ENCODE assay signal across 18 mouse cellular contexts in genomic region chrX:11644484-11644883, GRCm38 (mm10).
DNase-seq lines count a peak whose midpoint lies in the region; ATAC-seq and TF ChIP-seq lines count a peak whose summit lies in the region.
"Had no signal": no experiment of that assay in that cellular context is flagged by ENCODE, and none has a peak within 500 bp of the region (broad histone marks: within the 10 kb centered on the region; RNA-seq: fewer than 3 reads in every experiment).

No protein-coding gene starts in this region.

- H3K27me3 ChIP-seq in kidney, adult 2 months (replicated peaks; ENCODE audit: control insufficient read depth, insufficient read depth, low read length) = no peaks in the 10 kb centered on the region
- no peaks in the 10 kb centered on the region for H3K27me3 ChIP-seq in kidney, embryonic 14.5 days (ENCODE audit: control insufficient read depth, insufficient read depth, low read length)
- H3K27me3 ChIP-seq in MEL (ENCODE audit: control insufficient read depth in 1 of 2, insufficient read depth in 2 of 2, low read length in 2 of 2) = no peaks in the 10 kb centered on the region
- no peaks in the 10 kb centered on the region for H3K27me3 ChIP-seq in intestine, postnatal 0 days (replicated peaks; ENCODE audit: control insufficient read depth, insufficient read depth, low read length)
- H3K27me3 ChIP-seq: hindbrain, embryonic 13.5 days had no signal

- no peaks in the 10 kb centered on the region for H3K79me2 ChIP-seq in MEL (ENCODE audit: control insufficient read depth, insufficient read depth, low read length, poor library complexity)

- H3K9ac ChIP-seq in kidney, embryonic 14.5 days (ENCODE audit: low read depth, low read length) = no peak overlapping the region
- H3K9ac ChIP-seq in MEL (ENCODE audit: control insufficient read depth, low read depth, low read length, poor library complexity, severe bottlenecking) = no peak overlapping the region
- no peak overlapping the region for H3K9ac ChIP-seq in intestine, postnatal 0 days (ENCODE audit: low read depth, low read length)
- H3K9ac ChIP-seq: hindbrain, embryonic 13.5 days; liver, embryonic 14.5 days had no signal

- ATAC-seq in kidney, embryonic 14.5 days (ENCODE audit: low FRiP score, low TSS enrichment) = no peak
- ATAC-seq in intestine, postnatal 0 days = peak; percentile 60
- ATAC-seq: midbrain, embryonic 16.5 days had no signal

- H3K36me3 ChIP-seq in kidney, adult 2 months (ENCODE audit: control insufficient read depth, insufficient read depth, low read length) = no peaks in the 10 kb centered on the region
- no peaks in the 10 kb centered on the region for H3K36me3 ChIP-seq in kidney, embryonic 14.5 days (ENCODE audit: control insufficient read depth, insufficient read depth, low read length)
- H3K36me3 ChIP-seq in MEL (ENCODE audit: control insufficient read depth in 1 of 2, insufficient read depth in 2 of 2, low read length in 2 of 2) = peaks cover 0 to 9% of the 10 kb centered on the region in 2 experiments; a peak in 2 of 4 replicates
- no peaks in the 10 kb centered on the region for H3K36me3 ChIP-seq in intestine, postnatal 0 days (ENCODE audit: control insufficient read depth, insufficient read depth)
- H3K36me3 ChIP-seq: forebrain, embryonic 10.5 days; heart, embryonic 10.5 days; hindbrain, embryonic 13.5 days had no signal

- TF ChIP-seq EP300 in MEL (IDR thresholded peaks at IDR 0.05; ENCODE audit: low read depth in 1 of 2, low read length in 2 of 2) = peak in 1 of 2 experiments; percentile 73; a peak in 3 of 4 replicates

- H3K4me1 ChIP-seq in kidney, adult 2 months (ENCODE audit: control insufficient read depth, insufficient read depth, low read length) = no peaks in the 10 kb centered on the region
- no peaks in the 10 kb centered on the region for H3K4me1 ChIP-seq in kidney, embryonic 14.5 days (ENCODE audit: control insufficient read depth, insufficient read depth, low read length)
- H3K4me1 ChIP-seq in MEL (ENCODE audit: control insufficient read depth in 1 of 2, insufficient read depth in 2 of 2, low read length in 2 of 2) = peaks cover 0 to 13% of the 10 kb centered on the region in 2 experiments; a peak in 2 of 4 replicates
- H3K4me1 ChIP-seq in intestine, postnatal 0 days (replicated peaks; ENCODE audit: control insufficient read depth, insufficient read depth, low read length) = no peaks in the 10 kb centered on the region
- H3K4me1 ChIP-seq: forebrain, embryonic 10.5 days; heart, embryonic 10.5 days; hindbrain, embryonic 13.5 days had no signal

- peak; percentile 17 for DNase-seq in kidney, adult 2 months
- DNase-seq in MEL (ENCODE audit: low read depth, low spot score) = peak; percentile 75
- peak; percentile 13 for DNase-seq in NIH3T3 (ENCODE audit: low read depth)
- DNase-seq in thymus, postnatal 36 days = no peak
- no peak for DNase-seq in embryo, embryonic 10.5 days (ENCODE audit: low spot score)
- DNase-seq: cerebellum, adult 2 months; gastrocnemius, postnatal 25 days; heart, postnatal 10 days; spleen, adult 18-20 months; thymus, adult 18-20 months had no signal

- TF ChIP-seq POLR2A in kidney, adult 2 months (IDR thresholded peaks at IDR 0.05; ENCODE audit: low read depth, low read length) = no peak
- no peak for TF ChIP-seq POLR2A in MEL (IDR thresholded peaks at IDR 0.05; ENCODE audit: control insufficient read depth in 1 of 2, insufficient read depth in 1 of 2, low read depth in 1 of 2, low read length in 2 of 2, poor library complexity in 1 of 2)

- H3K9me3 ChIP-seq in kidney, embryonic 14.5 days (ENCODE audit: control insufficient read depth, low read length) = 0 out of 2 replicates have a peak, but pooled peaks cover 4% of the 10 kb centered on the region
- H3K9me3 ChIP-seq in MEL (replicated peaks; ENCODE audit: insufficient read depth, low read length) = no peaks in the 10 kb centered on the region
- no peaks in the 10 kb centered on the region for H3K9me3 ChIP-seq in intestine, postnatal 0 days (ENCODE audit: control insufficient read depth)
- H3K9me3 ChIP-seq: heart, embryonic 10.5 days had no signal

- H3K4me3 ChIP-seq in kidney, adult 2 months (ENCODE audit: insufficient read depth, low read depth, low read length) = no peak overlapping the region
- no peak overlapping the region for H3K4me3 ChIP-seq in kidney, embryonic 14.5 days (ENCODE audit: low read length)
- H3K4me3 ChIP-seq in MEL (ENCODE audit: control insufficient read depth in 1 of 2, insufficient read depth in 1 of 2, low read depth in 2 of 2, low read length in 2 of 2) = no peak overlapping the region
- H3K4me3 ChIP-seq in intestine, postnatal 0 days (ENCODE audit: low read depth, low read length) = no peak overlapping the region
- H3K4me3 ChIP-seq: forebrain, embryonic 10.5 days; heart, embryonic 10.5 days; hindbrain, embryonic 13.5 days; layer of hippocampus, adult 2 months had no signal

- no peak overlapping the region for H3K4me2 ChIP-seq in kidney, embryonic 14.5 days (replicated peaks; ENCODE audit: low read depth, low read length)
- no peak overlapping the region for H3K4me2 ChIP-seq in intestine, postnatal 0 days (replicated peaks; ENCODE audit: low read depth)
- H3K4me2 ChIP-seq: hindbrain, embryonic 13.5 days had no signal

- H3K27ac ChIP-seq in kidney, adult 2 months (ENCODE audit: insufficient read depth, low read depth, low read length) = no peak overlapping the region
- H3K27ac ChIP-seq in kidney, embryonic 14.5 days (ENCODE audit: low read depth, low read length) = no peak overlapping the region
- H3K27ac ChIP-seq in MEL (ENCODE audit: control insufficient read depth, low read depth, low read length) = no peak overlapping the region
- no peak overlapping the region for H3K27ac ChIP-seq in intestine, postnatal 0 days (ENCODE audit: low read depth, low read length)
- H3K27ac ChIP-seq: forebrain, embryonic 10.5 days; heart, embryonic 10.5 days; hindbrain, embryonic 13.5 days; layer of hippocampus, adult 2 months; liver, embryonic 14.5 days had no signal

- WGBS in kidney, adult 2 months = 59% methylated on average over 6 of the region's 6 CpGs
- 70% methylated on average over 6 of the region's 6 CpGs for WGBS in kidney, embryonic 14.5 days
- 54% methylated on average over 6 of the region's 6 CpGs for WGBS in intestine, postnatal 0 days

- TF ChIP-seq CTCF in kidney, adult 2 months (conservative IDR thresholded peaks at IDR 0.05; ENCODE audit: insufficient read depth, insufficient read length, low read depth, low read length) = no peak
- TF ChIP-seq CTCF in MEL (IDR thresholded peaks at IDR 0.05 in 2 of 3, conservative IDR thresholded peaks at IDR 0.05 in 1 of 3; ENCODE audit: control insufficient read depth in 1 of 3, insufficient read depth in 1 of 3, low read depth in 2 of 3, low read length in 3 of 3, poor library complexity in 1 of 3, severe bottlenecking in 1 of 3) = no peak
- TF ChIP-seq CTCF in intestine, postnatal 0 days (IDR thresholded peaks at IDR 0.05; ENCODE audit: low read depth) = 0 out of 2 replicates have a peak, but pooled peaks have one; percentile 3

- TF ChIP-seq RAD21 in MEL (IDR thresholded peaks at IDR 0.05; ENCODE audit: low read depth, low read length) = no peak

TF ChIP-seq in MEL, 35 proteins besides CTCF, POLR2A, EP300 and RAD21:
- TF ChIP-seq SIN3A (IDR thresholded peaks at IDR 0.05; ENCODE audit: low read length) = no peak
- peak; percentile 9; the same call in 1 of the 2 replicates for TF ChIP-seq ETS1 (IDR thresholded peaks at IDR 0.05; ENCODE audit: low read depth, low read length)
- no peak for TF ChIP-seq MYB (IDR thresholded peaks at IDR 0.05; ENCODE audit: low read depth, low read length)
- TF ChIP-seq ZMIZ1 (IDR thresholded peaks at IDR 0.05; ENCODE audit: low read depth, low read length) = no peak
- TF ChIP-seq NRF1 (IDR thresholded peaks at IDR 0.05; ENCODE audit: insufficient read depth, low read depth, low read length, poor library complexity, severe bottlenecking) = no peak
- no peak for TF ChIP-seq NELFE (IDR thresholded peaks at IDR 0.05; ENCODE audit: low read depth, low read length)
- no peak for TF ChIP-seq MAZ (IDR thresholded peaks at IDR 0.05; ENCODE audit: low read depth, low read length)
- no peak for TF ChIP-seq SMC3 (IDR thresholded peaks at IDR 0.05; ENCODE audit: low read depth, low read length)
- TF ChIP-seq USF1 (IDR thresholded peaks at IDR 0.05; ENCODE audit: low read depth, low read length) = peak; percentile 33; the same call in 1 of the 2 replicates
- TF ChIP-seq GATA1 (IDR thresholded peaks at IDR 0.05; ENCODE audit: low read depth, low read length) = peak; percentile 38; the same call in 1 of the 2 replicates
TF ChIP-seq in MEL: peak in this region for 3.

Comparison
In these comparisons a context has a peak if more than half of its experiments do, and no peak if none do; other contexts are left out.
1. DNase-seq: peak in kidney, adult 2 months (single experiment), MEL (single experiment) and NIH3T3 (single experiment); none in thymus, postnatal 36 days (0 of 2) and embryo, embryonic 10.5 days (single experiment).